Mouse (Mus musculus): Measurements from ENCODE around the gene Brinp2. TPM values are rescaled to one million over a fixed set of nuclear protein-coding genes. Genes with fewer than 3 reads are reported as not detected.

The Brinp2 gene
- polyA plus RNA-seq, 1 experiment from 2014 or later = 0.02 TPM

- Histone ChIP-seq H3K4me3 (ENCODE audit: low read depth, low read length) (no peak overlapping the region), H3K27ac (ENCODE audit: low read length) (no peak overlapping the region), H3K4me2 (replicated peaks; ENCODE audit: low read depth, low read length) (no peak overlapping the region), H3K27me3 (replicated peaks; ENCODE audit: insufficient read depth, low read length) (no peaks in the 10 kb centered on the region), H3K36me3 (ENCODE audit: insufficient read depth, low read length) (no peaks in the 10 kb centered on the region), H3K4me1 (ENCODE audit: insufficient read depth, low read depth, low read length) (no peaks in the 10 kb centered on the region), H3K9ac (replicated peaks; ENCODE audit: low read depth) (no peak overlapping the region), H3K9me3 (ENCODE audit: low read length) (no peaks in the 10 kb centered on the region)
- DNase-seq (ENCODE audit: low spot score) = no peak
- 49% methylated on average over 8 of the region's 8 CpGs for WGBS
- TF ChIP-seq EP300 (IDR thresholded peaks at IDR 0.05) = no peak
- TF ChIP-seq CTCF (IDR thresholded peaks at IDR 0.05) = no peak
- no peak for ATAC-seq
Observed at GRCm38 (mm10) chr1:158252682-158253222, 103.4 kb downstream of the Brinp2 start.

- DNase-seq (ENCODE audit: low spot score) (no peak), ATAC-seq (no peak)
- Histone ChIP-seq H3K9me3 (ENCODE audit: low read length) (no peaks in the 10 kb centered on the region), H3K27me3 (replicated peaks; ENCODE audit: insufficient read depth, low read length) (no peaks in the 10 kb centered on the region), H3K9ac (replicated peaks; ENCODE audit: low read depth) (no peak overlapping the region), H3K4me3 (ENCODE audit: low read depth, low read length) (no peak overlapping the region), H3K4me2 (replicated peaks; ENCODE audit: low read depth, low read length) (no peak overlapping the region), H3K4me1 (ENCODE audit: insufficient read depth, low read depth, low read length) (no peaks in the 10 kb centered on the region), H3K36me3 (ENCODE audit: insufficient read depth, low read length) (no peaks in the 10 kb centered on the region), H3K27ac (ENCODE audit: low read length) (no peak overlapping the region)
- no peak for TF ChIP-seq EP300 (IDR thresholded peaks at IDR 0.05)
- TF ChIP-seq CTCF (IDR thresholded peaks at IDR 0.05) = no peak
- 88% methylated on average over 3 of the region's 3 CpGs for WGBS
Observed at GRCm38 (mm10) chr1:158248266-158248665, 107.9 kb downstream of the Brinp2 start.

GRCm38 (mm10) chr1:158246476-158247153 lies 109.5 kb downstream of the Brinp2 start:
- TF ChIP-seq EP300 (IDR thresholded peaks at IDR 0.05) (no peak), CTCF (IDR thresholded peaks at IDR 0.05) (no peak)
- ATAC-seq = no peak
- WGBS = 88% methylated on average over 14 of the region's 14 CpGs

GRCm38 (mm10) chr1:158245486-158245885 lies 110.6 kb downstream of the Brinp2 start:
- no peaks in the 10 kb centered on the region for H3K9me3 ChIP-seq (ENCODE audit: low read length)
- DNase-seq (ENCODE audit: low spot score) = no peak
- H3K27ac ChIP-seq (ENCODE audit: low read length) = no peak overlapping the region
- H3K9ac ChIP-seq (replicated peaks; ENCODE audit: low read depth) = no peak overlapping the region
- no peaks in the 10 kb centered on the region for H3K4me1 ChIP-seq (ENCODE audit: insufficient read depth, low read depth, low read length)
- WGBS = 72% methylated on average over 8 of the region's 8 CpGs
- TF ChIP-seq EP300 (IDR thresholded peaks at IDR 0.05) (no peak), CTCF (IDR thresholded peaks at IDR 0.05) (no peak)
- no peaks in the 10 kb centered on the region for H3K36me3 ChIP-seq (ENCODE audit: insufficient read depth, low read length)
- no peak for ATAC-seq
- H3K4me3 ChIP-seq (ENCODE audit: low read depth, low read length) = no peak overlapping the region
- H3K27me3 ChIP-seq (replicated peaks; ENCODE audit: insufficient read depth, low read length) = no peaks in the 10 kb centered on the region
- H3K4me2 ChIP-seq (replicated peaks; ENCODE audit: low read depth, low read length) = no peak overlapping the region

More at GRCm38 (mm10) chr1:158246476-158247153, 109.5 kb downstream of the Brinp2 start:
- no peak overlapping the region for H3K9ac ChIP-seq (replicated peaks; ENCODE audit: low read depth)
- no peaks in the 10 kb centered on the region for H3K27me3 ChIP-seq (replicated peaks; ENCODE audit: insufficient read depth, low read length)
- DNase-seq (ENCODE audit: low spot score) = no peak
- no peaks in the 10 kb centered on the region for H3K36me3 ChIP-seq (ENCODE audit: insufficient read depth, low read length)
- no peak overlapping the region for H3K4me3 ChIP-seq (ENCODE audit: low read depth, low read length)
- H3K4me2 ChIP-seq (replicated peaks; ENCODE audit: low read depth, low read length) = no peak overlapping the region
- H3K27ac ChIP-seq (ENCODE audit: low read length) = no peak overlapping the region
- no peaks in the 10 kb centered on the region for H3K4me1 ChIP-seq (ENCODE audit: insufficient read depth, low read depth, low read length)
- no peaks in the 10 kb centered on the region for H3K9me3 ChIP-seq (ENCODE audit: low read length)

GRCm38 (mm10) chr1:158244016-158244415 lies 112.1 kb downstream of the Brinp2 start:
- no peak for ATAC-seq
- no peaks in the 10 kb centered on the region for H3K27me3 ChIP-seq (replicated peaks; ENCODE audit: insufficient read depth, low read length)
- TF ChIP-seq EP300 (IDR thresholded peaks at IDR 0.05) (no peak), CTCF (IDR thresholded peaks at IDR 0.05) (no peak)
- H3K36me3 ChIP-seq (ENCODE audit: insufficient read depth, low read length) = no peaks in the 10 kb centered on the region
- no peak overlapping the region for H3K9ac ChIP-seq (replicated peaks; ENCODE audit: low read depth)
- H3K4me3 ChIP-seq (ENCODE audit: low read depth, low read length) = no peak overlapping the region
- WGBS = 82% methylated on average over 3 of the region's 3 CpGs
- H3K9me3 ChIP-seq (ENCODE audit: low read length) = no peaks in the 10 kb centered on the region
- no peak overlapping the region for H3K27ac ChIP-seq (ENCODE audit: low read length)
- no peak for DNase-seq (ENCODE audit: low spot score)
- no peak overlapping the region for H3K4me2 ChIP-seq (replicated peaks; ENCODE audit: low read depth, low read length)
- no peaks in the 10 kb centered on the region for H3K4me1 ChIP-seq (ENCODE audit: insufficient read depth, low read depth, low read length)

GRCm38 (mm10) chr1:158241848-158242556 lies 114.1 kb downstream of the Brinp2 start:
- H3K4me1 ChIP-seq (ENCODE audit: insufficient read depth, low read depth, low read length) = no peaks in the 10 kb centered on the region
- 71% methylated on average over 2 of the region's 2 CpGs for WGBS
- H3K4me3 ChIP-seq (ENCODE audit: low read depth, low read length) = no peak overlapping the region
- no peak overlapping the region for H3K27ac ChIP-seq (ENCODE audit: low read length)
- H3K27me3 ChIP-seq (replicated peaks; ENCODE audit: insufficient read depth, low read length) = no peaks in the 10 kb centered on the region
- no peak overlapping the region for H3K9ac ChIP-seq (replicated peaks; ENCODE audit: low read depth)
- ATAC-seq (no peak), DNase-seq (ENCODE audit: low spot score) (no peak)
- TF ChIP-seq CTCF (IDR thresholded peaks at IDR 0.05) = no peak
- TF ChIP-seq EP300 (IDR thresholded peaks at IDR 0.05) = no peak
- no peak overlapping the region for H3K4me2 ChIP-seq (replicated peaks; ENCODE audit: low read depth, low read length)
- H3K9me3 ChIP-seq (ENCODE audit: low read length) = no peaks in the 10 kb centered on the region
- no peaks in the 10 kb centered on the region for H3K36me3 ChIP-seq (ENCODE audit: insufficient read depth, low read length)
